Mouse (Mus musculus) hindbrain, embryonic 13.5 days (tissue): ENCODE measurements at regions not wholly inside any gene's neighbourhood (a gene's known extent, or its start where the extent isn't known, plus 50 kb on each side); places are given as distances from the start of the nearest gene placed in this dataset.
A peak's percentile ranks its signal among the peaks of the same experiment; 100 is the strongest.
"Not testable (repeated sequence)": the region's sequence is repeated elsewhere in the genome, so short reads cannot be mapped to it uniquely, and the experiment has no call there.

Experiments
- ATAC-seq: fragments of 200-750 bp; cut with Nextera tagmentation; 2 replicates; pipeline ENCODE4 v1.8.0; 2017; ENCODE audit warnings: moderate TSS enrichment; ENCODE audit not compliant: low FRiP score
- H3K27ac ChIP-seq: fragments of 300-500 bp; sonication (generic); 2 replicates; pipeline ENCODE4 v1.5.1; 2015; ENCODE audit warnings: inconsistent platforms, mild to moderate bottlenecking, moderate library complexity
- H3K27me3 ChIP-seq: fragments of 300-500 bp; sonication (generic); 2 replicates; pipeline ENCODE4 v1.6.1; 2015; ENCODE audit warnings: mild to moderate bottlenecking, inconsistent platforms
- H3K36me3 ChIP-seq: fragments of 300-500 bp; sonication (generic); 2 replicates; pipeline ENCODE4 v1.6.1; 2015; ENCODE audit warnings: mild to moderate bottlenecking, inconsistent platforms
- H3K4me1 ChIP-seq: fragments of 300-500 bp; sonication (generic); replicated peaks from 2 replicates; pipeline ENCODE4 v1.6.1; 2015; ENCODE audit warnings: inconsistent platforms
- H3K4me2 ChIP-seq: fragments of 300-500 bp; sonication (generic); 2 replicates; pipeline ENCODE4 v1.6.1; 2015; ENCODE audit warnings: inconsistent platforms, mild to moderate bottlenecking, moderate library complexity
- H3K4me3 ChIP-seq: fragments of 300-500 bp; sonication (generic); 2 replicates; pipeline ENCODE4 v1.5.1; 2015; ENCODE audit warnings: mild to moderate bottlenecking, inconsistent platforms
- H3K9ac ChIP-seq: fragments of 300-500 bp; sonication (generic); 2 replicates; pipeline ENCODE4 v1.6.1; 2015; ENCODE audit warnings: mild to moderate bottlenecking, inconsistent platforms
- H3K9me3 ChIP-seq: fragments of 300-500 bp; sonication (generic); 2 replicates; pipeline ENCODE4 v1.6.1; 2016; ENCODE audit warnings: inconsistent platforms
- WGBS: fragments of 180-500 bp; shearing (Covaris S2); methylation state at CpG from one replicate; pipeline ENCODE4 v1.1.7; 2015; 5-methylcytosine and 5-hydroxymethylcytosine counted together

GRCm38 (mm10) chr4:8462414-8462813, 223.6 kb upstream of the Car8 start:
- not testable (repeated sequence) for H3K4me2 ChIP-seq, H3K4me3 ChIP-seq, H3K27me3 ChIP-seq, H3K9ac ChIP-seq, H3K27ac ChIP-seq, ATAC-seq, H3K9me3 ChIP-seq, H3K36me3 ChIP-seq, H3K4me1 ChIP-seq
- WGBS: 93% methylated on average over 6 of the region's 6 CpGs

- no peak overlapping the region for H3K9ac ChIP-seq
- H3K36me3 ChIP-seq: no peaks in the 10 kb centered on the region
- no peak for ATAC-seq
- no peak overlapping the region for H3K4me3 ChIP-seq
- H3K4me2 ChIP-seq: no peak overlapping the region
- H3K27me3 ChIP-seq: no peaks in the 10 kb centered on the region
- WGBS: 84% methylated on average over 2 of the region's 2 CpGs
- H3K9me3 ChIP-seq: no peaks in the 10 kb centered on the region
- H3K4me1 ChIP-seq: no peaks in the 10 kb centered on the region
- no peak overlapping the region for H3K27ac ChIP-seq
Observed at GRCm38 (mm10) chr4:8454346-8454745, 215.5 kb upstream of the Car8 start.

- no peaks in the 10 kb centered on the region for H3K27me3 ChIP-seq
- H3K4me1 ChIP-seq: 0 out of 2 replicates have a peak, but pooled peaks cover 2% of the 10 kb centered on the region
- H3K4me2 ChIP-seq: no peak overlapping the region
- ATAC-seq: no peak
- no peaks in the 10 kb centered on the region; the same call in 1 of the 2 replicates for H3K9me3 ChIP-seq
- H3K27ac ChIP-seq: no peak overlapping the region
- no peak overlapping the region for H3K4me3 ChIP-seq
- no peak overlapping the region for H3K9ac ChIP-seq
- no peaks in the 10 kb centered on the region for H3K36me3 ChIP-seq
- 46% methylated on average over 2 of the region's 2 CpGs for WGBS
Observed at GRCm38 (mm10) chr4:8432393-8432792, 193.6 kb upstream of the Car8 start.

- no peak overlapping the region for H3K9ac ChIP-seq
- no peaks in the 10 kb centered on the region for H3K27me3 ChIP-seq
- 0 out of 2 replicates have a peak, but pooled peaks cover 2% of the 10 kb centered on the region for H3K4me1 ChIP-seq
- no peak overlapping the region for H3K27ac ChIP-seq
- no peaks in the 10 kb centered on the region for H3K9me3 ChIP-seq
- H3K36me3 ChIP-seq: no peaks in the 10 kb centered on the region
- WGBS: 25% methylated on average over 1 of the region's 1 CpGs
- H3K4me2 ChIP-seq: no peak overlapping the region
- ATAC-seq: no peak
- no peak overlapping the region for H3K4me3 ChIP-seq
Observed at GRCm38 (mm10) chr4:8431032-8431332, 192.1 kb upstream of the Car8 start.

GRCm38 (mm10) chr4:8430269-8431031, 191.6 kb upstream of the Car8 start:
- Histone ChIP-seq H3K27ac (no peak overlapping the region), H3K4me2 (no peak overlapping the region), H3K36me3 (no peaks in the 10 kb centered on the region), H3K9me3 (no peaks in the 10 kb centered on the region), H3K9ac (no peak overlapping the region), H3K4me1 (0 out of 2 replicates have a peak, but pooled peaks cover 2% of the 10 kb centered on the region), H3K27me3 (no peaks in the 10 kb centered on the region), H3K4me3 (no peak overlapping the region)
- no peak for ATAC-seq
- WGBS: 81% methylated on average over 4 of the region's 4 CpGs

- 38% methylated on average over 5 of the region's 5 CpGs for WGBS
- H3K9ac ChIP-seq: no peak overlapping the region
- H3K4me3 ChIP-seq: no peak overlapping the region
- no peak overlapping the region for H3K27ac ChIP-seq
- 0 out of 2 replicates have a peak, but pooled peaks cover 2% of the 10 kb centered on the region for H3K4me1 ChIP-seq
- no peak for ATAC-seq
- H3K36me3 ChIP-seq: no peaks in the 10 kb centered on the region
- H3K27me3 ChIP-seq: no peaks in the 10 kb centered on the region
- no peaks in the 10 kb centered on the region for H3K9me3 ChIP-seq
- H3K4me2 ChIP-seq: no peak overlapping the region
Observed at GRCm38 (mm10) chr4:8429771-8430170, 190.9 kb upstream of the Car8 start.

DNA sequence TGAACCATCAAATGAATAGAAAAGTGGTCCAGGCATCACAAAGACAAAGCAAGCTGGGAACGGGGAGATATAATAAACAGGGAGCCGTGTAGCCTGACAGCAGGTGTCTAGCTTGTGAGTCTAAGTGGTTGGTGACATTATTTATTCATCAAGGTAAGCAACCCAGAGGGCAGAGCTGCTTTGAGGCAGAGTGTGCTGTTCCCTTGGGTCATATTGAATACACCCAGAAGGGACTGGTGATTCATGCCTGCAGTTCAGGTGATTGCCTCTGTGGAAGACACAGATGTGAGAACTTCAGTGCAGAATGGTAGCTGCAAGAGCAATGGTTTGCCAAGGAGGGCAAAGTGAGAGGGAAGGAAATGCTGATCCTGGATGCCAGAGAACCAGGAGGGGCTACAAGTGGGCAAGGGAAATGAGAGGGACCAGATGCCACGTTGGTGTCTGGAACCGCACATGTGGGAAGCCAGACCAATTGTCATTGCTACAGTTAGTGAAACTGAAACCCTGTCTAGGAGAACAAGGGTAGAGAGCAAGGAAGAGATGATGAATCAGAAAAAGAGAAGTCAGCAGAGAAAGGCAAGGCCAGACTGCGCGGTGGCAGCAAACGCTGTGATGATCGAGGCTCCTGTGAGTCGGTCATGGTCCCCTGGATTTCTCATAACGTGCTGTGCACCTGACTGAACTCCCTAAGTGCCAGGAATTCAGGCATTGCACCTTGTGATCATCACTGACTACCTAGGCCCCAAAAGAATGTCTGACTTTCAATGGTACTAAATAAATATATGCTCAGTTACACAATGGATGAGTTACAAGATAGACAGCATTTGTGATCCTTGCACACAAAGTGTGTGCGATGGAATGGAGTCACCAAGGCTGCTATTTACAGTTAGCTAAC, 190.0 kb upstream of the Car8 start:
- 81% methylated on average over 11 of the region's 11 CpGs for WGBS
- Histone ChIP-seq H3K4me3 (no peak overlapping the region), H3K9ac (no peak overlapping the region), H3K27ac (no peak overlapping the region), H3K36me3 (no peaks in the 10 kb centered on the region), H3K4me2 (no peak overlapping the region), H3K9me3 (no peaks in the 10 kb centered on the region), H3K4me1 (0 out of 2 replicates have a peak, but pooled peaks cover 2% of the 10 kb centered on the region), H3K27me3 (no peaks in the 10 kb centered on the region)
- no peak for ATAC-seq

DNA sequence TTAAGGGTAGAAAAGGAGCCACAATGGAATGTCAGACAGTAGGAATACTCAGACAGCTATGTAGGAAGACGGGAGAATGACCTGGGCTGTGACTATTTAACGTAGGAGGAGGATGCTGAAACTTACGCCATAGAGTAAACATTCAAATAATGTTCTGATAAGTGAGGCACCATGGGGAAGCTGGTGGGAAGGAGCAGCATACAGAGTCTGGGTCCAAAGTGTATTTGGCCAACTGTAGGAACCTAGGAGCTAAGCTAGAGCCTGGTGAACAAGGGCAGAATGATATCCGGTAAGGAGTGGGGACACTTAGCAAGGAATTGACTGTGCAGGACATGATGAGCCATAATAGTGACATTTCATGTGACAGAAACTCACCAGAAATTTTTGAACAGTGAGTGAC, 189.0 kb upstream of the Car8 start:
- Histone ChIP-seq H3K27me3 (no peaks in the 10 kb centered on the region), H3K27ac (no peak overlapping the region), H3K4me1 (peaks cover 8% of the 10 kb centered on the region), H3K9ac (no peak overlapping the region), H3K9me3 (no peaks in the 10 kb centered on the region), H3K4me2 (no peak overlapping the region), H3K36me3 (no peaks in the 10 kb centered on the region), H3K4me3 (no peak overlapping the region)
- 83% methylated on average over 4 of the region's 4 CpGs for WGBS
- no peak for ATAC-seq

DNA sequence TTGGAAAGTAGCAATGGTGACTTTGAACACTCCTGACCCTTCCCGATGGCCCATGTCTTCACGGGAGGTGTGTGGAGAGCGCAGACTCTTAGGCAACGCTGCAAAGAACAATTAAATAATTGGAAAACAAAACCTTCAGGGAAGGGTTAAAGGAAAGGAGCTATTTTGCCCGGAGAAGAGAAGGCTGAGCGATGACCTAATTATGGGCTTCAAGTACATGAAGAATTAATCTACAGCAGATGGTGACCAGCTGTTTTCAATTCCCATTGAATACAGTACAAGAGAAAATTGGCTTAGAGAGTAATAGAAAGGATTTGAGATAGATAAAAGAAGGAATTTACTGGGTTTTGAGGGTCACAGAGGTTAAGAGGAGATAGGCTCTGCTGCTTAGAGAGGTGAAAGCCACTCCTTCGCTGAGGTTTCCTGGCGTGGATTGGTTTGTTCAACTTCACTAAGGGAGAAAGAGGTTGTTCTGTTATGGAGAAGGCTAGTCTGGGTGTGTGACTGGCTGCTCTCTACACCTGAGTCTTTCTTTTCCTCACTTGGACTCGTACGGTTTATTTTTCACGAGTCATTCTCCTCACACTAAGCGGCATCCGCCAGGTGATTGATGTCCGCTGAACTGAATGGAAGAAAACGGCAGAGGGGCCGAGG, 184.7 kb upstream of the Car8 start:
- no peak overlapping the region for H3K4me3 ChIP-seq

DNA sequence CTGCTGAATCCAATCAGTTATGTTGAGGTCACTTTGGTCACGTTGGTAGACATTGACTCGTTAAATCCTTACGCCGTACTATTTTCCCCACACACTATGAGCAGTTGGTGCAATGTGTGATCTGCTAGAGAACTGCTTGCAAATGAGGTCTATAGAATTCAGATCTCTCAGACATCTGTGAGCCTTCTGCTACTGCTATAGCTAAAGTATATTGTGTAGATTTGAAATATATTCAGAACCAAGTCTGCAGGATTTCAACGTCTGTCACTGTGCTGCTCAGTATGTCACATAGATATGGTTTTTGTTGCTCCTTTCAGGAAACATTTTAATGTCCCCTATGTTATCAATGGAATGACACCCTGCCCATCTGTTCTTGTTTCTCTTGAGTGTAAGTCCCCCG, 182.4 kb upstream of the Car8 start:
- Histone ChIP-seq H3K27ac (no peak overlapping the region), H3K4me1 (peaks cover 10% of the 10 kb centered on the region), H3K9ac (no peak overlapping the region), H3K9me3 (no peaks in the 10 kb centered on the region), H3K36me3 (no peaks in the 10 kb centered on the region), H3K4me2 (no peak overlapping the region), H3K4me3 (no peak overlapping the region), H3K27me3 (no peaks in the 10 kb centered on the region)
- no peak for ATAC-seq
- 96% methylated on average over 6 of the region's 6 CpGs for WGBS

More for the DNA sequence above, 184.7 kb upstream of the Car8 start:
- Histone ChIP-seq H3K4me1 (peaks cover 6% of the 10 kb centered on the region), H3K4me2 (no peak overlapping the region), H3K36me3 (no peaks in the 10 kb centered on the region), H3K9ac (no peak overlapping the region), H3K27ac (no peak overlapping the region), H3K9me3 (no peaks in the 10 kb centered on the region), H3K27me3 (no peaks in the 10 kb centered on the region)
- 56% methylated on average over 16 of the region's 16 CpGs for WGBS
- 0 out of 2 replicates have a peak, but pooled peaks have one; percentile 39 for ATAC-seq

DNA sequence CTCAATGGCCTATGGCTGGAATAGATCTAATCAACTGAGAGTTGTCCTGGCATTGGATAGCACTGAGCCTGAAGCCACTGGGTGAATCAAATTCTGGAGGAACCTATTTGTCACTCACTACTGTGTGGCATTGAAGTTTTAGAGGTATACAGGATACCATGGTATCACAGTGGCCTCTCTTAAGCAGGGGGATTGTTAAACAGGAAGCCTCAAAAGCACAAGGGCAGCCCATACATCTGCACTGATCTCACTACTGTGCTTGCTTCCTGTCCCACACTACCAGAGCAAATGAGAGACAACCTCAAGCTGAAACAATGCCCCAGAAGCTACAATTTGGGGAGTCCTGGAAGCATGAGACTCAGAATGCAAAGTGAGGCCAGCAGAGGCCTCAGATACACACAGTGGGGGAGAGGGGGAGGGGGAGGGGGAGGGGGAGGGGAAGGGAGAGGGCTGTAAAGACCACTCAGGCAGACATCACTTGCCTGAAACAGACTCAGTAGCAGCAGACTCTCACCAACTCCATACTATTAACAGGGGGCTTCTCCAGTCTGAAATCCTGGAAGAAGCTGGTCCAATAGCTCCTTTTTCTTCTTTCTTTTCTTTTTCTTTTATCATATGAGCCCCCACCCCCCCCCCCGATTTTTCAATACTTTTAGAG, 179.7 kb upstream of the Car8 start:
- no peak overlapping the region for H3K4me2 ChIP-seq

DNA sequence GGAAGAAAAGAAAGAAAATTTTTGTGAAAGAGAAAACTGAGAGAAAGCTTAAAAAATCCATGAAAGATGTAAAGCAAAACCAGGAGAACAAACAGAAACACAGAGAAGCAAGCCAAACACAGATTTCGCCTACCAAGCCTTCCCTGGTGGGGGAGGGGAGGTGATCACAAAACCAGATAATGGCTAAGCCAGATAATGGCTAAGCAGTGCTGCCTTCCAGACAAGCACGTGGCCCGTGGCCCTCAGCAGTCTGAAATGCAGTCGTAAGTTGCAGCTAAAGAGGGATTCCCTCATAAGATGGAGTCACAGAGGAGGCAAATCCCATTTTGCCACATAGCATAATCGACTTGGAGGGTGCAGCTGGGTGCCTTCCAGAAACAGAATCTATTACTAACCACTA, 179.0 kb upstream of the Car8 start:
- H3K9ac ChIP-seq: no peak overlapping the region
- H3K4me3 ChIP-seq: no peak overlapping the region
- peaks cover 4% of the 10 kb centered on the region; the same call in 1 of the 2 replicates for H3K4me1 ChIP-seq
- H3K9me3 ChIP-seq: no peaks in the 10 kb centered on the region
- no peak overlapping the region for H3K4me2 ChIP-seq
- WGBS: 36% methylated on average over 5 of the region's 5 CpGs
- ATAC-seq: no peak
- no peaks in the 10 kb centered on the region for H3K36me3 ChIP-seq
- no peak overlapping the region for H3K27ac ChIP-seq
- no peaks in the 10 kb centered on the region for H3K27me3 ChIP-seq

More for the DNA sequence above, 179.7 kb upstream of the Car8 start:
- Histone ChIP-seq H3K36me3 (no peaks in the 10 kb centered on the region), H3K9me3 (no peaks in the 10 kb centered on the region), H3K9ac (no peak overlapping the region), H3K27ac (no peak overlapping the region), H3K4me3 (no peak overlapping the region), H3K27me3 (no peaks in the 10 kb centered on the region), H3K4me1 (peaks cover 8% of the 10 kb centered on the region)
- no peak for ATAC-seq
- WGBS: 21% methylated on average over 1 of the region's 1 CpGs
